Mouse (Mus musculus) lung, postnatal 36 days (tissue): ENCODE data around the gene Cabp1.

Experiments
- DNase-seq: peaks from one replicate; pipeline ENCODE4 v3.0.0; 2022; ENCODE audit warnings: mixed read lengths

The Cabp1 gene

GRCm38 (mm10) chr5:115207892-115208291 is 13.7 kb upstream of the Cabp1 start:
- no peak for DNase-seq

GRCm38 (mm10) chr5:115207244-115207643 is 13.1 kb upstream of the Cabp1 start:
- DNase-seq, result no peak

- peak; percentile 37 for DNase-seq
Observed at GRCm38 (mm10) chr5:115204562-115205311, 10.6 kb upstream of the Cabp1 start.

GRCm38 (mm10) chr5:115203735-115204561 is 9.8 kb upstream of the Cabp1 start:
- peak; percentile 57 for DNase-seq

GRCm38 (mm10) chr5:115194626-115195221 is 543 bp upstream of the Cabp1 start:
- no peak for DNase-seq

GRCm38 (mm10) chr5:115193226-115193625 is 955 bp downstream of the Cabp1 start:
- peak; percentile 62 for DNase-seq

GRCm38 (mm10) chr5:115192828-115193195 is 1.4 kb downstream of the Cabp1 start:
- no peak for DNase-seq

GRCm38 (mm10) chr5:115191880-115192827 is 2.0 kb downstream of the Cabp1 start:
- DNase-seq, result no peak

GRCm38 (mm10) chr5:115190081-115190480 is 4.1 kb downstream of the Cabp1 start:
- no peak for DNase-seq

- DNase-seq, result peak; percentile 50
Observed at GRCm38 (mm10) chr5:115188824-115189223, 5.4 kb downstream of the Cabp1 start.

- peak; percentile 98 for DNase-seq
Observed at GRCm38 (mm10) chr5:115187188-115188131, 6.7 kb downstream of the Cabp1 start.

GRCm38 (mm10) chr5:115186371-115187073 is 7.7 kb downstream of the Cabp1 start:
- DNase-seq, result no peak

- DNase-seq, result peak; percentile 53
Observed at GRCm38 (mm10) chr5:115184726-115185125, 9.5 kb downstream of the Cabp1 start.

GRCm38 (mm10) chr5:115183482-115183881 is 10.7 kb downstream of the Cabp1 start:
- DNase-seq, result no peak

GRCm38 (mm10) chr5:115182925-115183324 is 11.3 kb downstream of the Cabp1 start:
- DNase-seq, result no peak

- DNase-seq, result peak; percentile 64
Observed at GRCm38 (mm10) chr5:115181248-115181940, 12.8 kb downstream of the Cabp1 start.

GRCm38 (mm10) chr5:115179596-115179995 is 14.6 kb downstream of the Cabp1 start:
- DNase-seq, result no peak

GRCm38 (mm10) chr5:115177866-115178265 is 16.3 kb downstream of the Cabp1 start:
- no peak for DNase-seq

- DNase-seq, result no peak
Observed at GRCm38 (mm10) chr5:115174554-115174953, 19.6 kb downstream of the Cabp1 start.

GRCm38 (mm10) chr5:115170150-115170549 is 24.0 kb downstream of the Cabp1 start:
- DNase-seq, result peak; percentile 36
